Mouse (Mus musculus) forelimb bud, embryonic 11.5 days (tissue): ENCODE data around the gene Tyr.

Source experiments
- DNase-seq: peaks from one replicate; pipeline ENCODE4 v3.0.0-alpha.2; 2012; ENCODE audit warnings: low read depth, low spot score

Gene Tyr

DNA sequence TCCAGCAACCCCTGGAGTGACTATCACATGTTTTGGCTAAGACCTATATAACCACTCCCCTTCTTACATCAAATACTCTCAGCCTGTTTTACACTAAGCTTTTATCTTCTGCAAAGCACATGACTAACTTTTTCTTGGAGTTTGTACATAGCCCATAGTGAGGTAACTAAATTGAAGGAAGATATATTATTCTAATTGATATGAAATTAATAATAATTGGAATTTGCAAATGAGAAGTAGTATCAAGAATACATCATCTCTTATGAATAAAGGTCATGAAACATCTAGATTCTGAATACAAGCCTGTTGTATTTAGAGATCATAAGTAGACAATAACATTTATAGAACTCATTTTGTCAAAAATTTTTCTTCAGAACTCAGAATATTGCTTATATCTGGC lies at the start of gene Tyr:
Gene Tyr (minus strand): TSS at position 101 of the 400 bp plus-strand sequence.
- no peak for DNase-seq

DNA sequence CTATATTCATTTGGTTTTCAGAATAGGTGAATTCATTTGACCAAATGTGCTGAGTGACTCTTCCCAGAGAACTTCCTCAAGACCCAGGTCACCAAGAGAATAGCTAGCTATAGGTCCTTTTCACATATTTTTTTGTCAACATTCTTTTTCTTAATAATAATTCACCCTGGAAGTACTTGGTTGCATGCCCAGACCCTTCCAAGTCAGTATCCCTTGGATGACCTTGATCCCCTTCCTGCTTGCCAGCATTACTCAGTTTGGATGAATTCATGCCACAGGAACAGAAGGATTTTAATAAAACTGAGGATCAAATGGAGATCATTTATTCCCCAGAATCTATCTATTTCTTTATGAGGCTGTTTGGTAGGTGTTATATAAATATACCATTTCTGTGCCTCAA lies 45.7 kb upstream of the Tyr start:
- DNase-seq = no peak

DNA sequence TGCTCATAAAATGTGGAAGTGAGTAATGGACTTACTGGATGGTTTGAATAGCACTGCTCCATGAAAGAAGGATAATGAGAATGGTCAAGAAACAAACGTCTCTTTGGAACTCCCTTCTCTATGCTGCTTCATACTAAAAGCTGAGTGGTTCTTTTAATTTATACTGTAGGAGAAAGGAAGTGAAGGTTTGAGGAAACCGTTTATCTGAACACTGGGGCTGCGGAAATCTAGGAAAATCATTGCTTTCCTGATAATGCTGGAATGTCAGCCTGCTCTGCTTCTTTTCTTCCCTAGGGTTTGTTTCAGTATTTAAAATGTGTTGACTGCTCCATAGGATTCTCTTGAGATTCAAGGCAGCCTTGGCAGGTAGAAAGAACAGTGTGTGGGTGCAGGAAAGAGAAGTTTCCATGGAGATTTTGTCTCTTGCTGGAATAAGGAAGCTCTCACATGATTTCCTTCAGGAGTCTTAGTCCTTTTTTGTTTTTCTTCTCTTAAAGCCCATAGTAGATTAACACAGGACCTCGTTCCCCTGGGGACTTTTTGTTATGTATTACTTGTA lies 891 bp upstream of the Tyr start:
- DNase-seq = no peak

DNA sequence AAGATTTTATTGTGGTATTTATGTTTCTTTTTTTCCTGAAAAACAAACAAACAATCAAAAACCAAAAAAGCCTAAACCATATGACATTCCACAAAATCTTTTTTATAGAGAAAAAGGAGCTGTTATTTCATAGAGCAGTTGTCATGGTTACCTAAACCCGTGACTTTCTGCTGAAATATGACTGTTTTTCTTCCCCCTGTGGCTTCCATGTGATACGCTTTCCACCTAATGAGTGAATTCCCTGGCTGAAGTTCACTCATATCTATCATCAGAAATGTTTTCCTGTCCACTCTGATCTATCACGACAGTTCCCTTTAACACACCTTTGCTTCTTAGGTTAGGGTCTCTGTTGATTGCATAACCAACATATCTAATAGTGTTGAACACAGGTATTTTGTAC lies 5.3 kb downstream of the Tyr start:
- DNase-seq = no peak

DNA sequence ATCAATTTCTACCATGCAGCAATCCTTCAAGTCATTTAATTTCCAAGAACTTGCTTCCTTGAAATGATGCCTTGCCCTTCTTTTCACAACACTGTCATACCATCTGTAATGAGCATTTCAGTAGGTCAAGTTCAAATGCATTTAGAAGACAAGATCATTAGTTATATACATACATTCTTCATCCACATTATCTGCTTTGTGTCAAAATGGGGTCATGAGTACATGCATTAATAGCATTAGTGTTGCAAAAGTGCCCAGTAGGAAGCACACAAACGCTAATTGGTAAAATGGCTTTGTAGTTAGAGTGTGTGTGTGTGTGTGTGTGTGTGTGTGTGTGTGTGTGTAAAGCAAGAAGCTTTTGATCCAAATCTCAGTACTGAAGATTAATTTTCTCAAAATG lies 80.0 kb downstream of the Tyr start:
- DNase-seq = no peak

DNA sequence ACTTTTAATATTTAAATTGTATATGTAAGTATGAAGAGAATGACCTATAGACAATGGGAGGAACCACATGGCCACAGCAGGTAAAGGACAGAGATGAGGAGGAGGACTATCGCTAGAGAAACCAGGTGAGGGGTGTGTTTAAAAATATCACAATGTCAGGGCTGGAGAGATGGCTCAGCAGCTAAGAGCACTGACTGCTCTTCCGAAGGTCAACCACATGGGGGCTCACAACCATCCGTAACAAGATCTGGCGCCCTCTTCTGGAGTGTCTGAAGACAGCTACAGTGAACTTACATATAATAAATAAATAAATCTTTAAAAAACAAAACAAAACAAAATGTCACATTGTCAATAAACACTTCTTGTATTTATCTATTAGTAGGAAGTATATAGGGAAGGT lies 81.9 kb downstream of the Tyr start:
- peak; percentile 6 for DNase-seq

DNA sequence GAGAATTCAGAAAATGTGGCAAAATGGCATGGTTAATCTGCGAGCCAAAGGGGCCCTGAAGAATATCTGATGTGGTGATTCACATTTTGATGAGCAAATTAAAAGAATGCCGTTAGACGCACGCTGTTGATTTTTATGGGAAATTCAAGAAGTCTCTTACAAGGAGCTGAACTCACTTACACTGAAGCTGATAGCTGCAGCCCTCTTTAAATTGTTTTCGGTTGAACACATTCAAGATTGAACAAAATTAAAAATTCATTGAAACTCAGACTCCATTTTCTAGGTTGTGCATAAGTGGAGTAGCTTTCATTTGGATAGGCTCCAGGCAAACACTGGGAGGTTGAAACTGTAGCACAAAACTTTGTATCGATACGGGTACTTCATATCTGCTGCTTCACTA lies 96.3 kb downstream of the Tyr start:
- no peak for DNase-seq

DNA sequence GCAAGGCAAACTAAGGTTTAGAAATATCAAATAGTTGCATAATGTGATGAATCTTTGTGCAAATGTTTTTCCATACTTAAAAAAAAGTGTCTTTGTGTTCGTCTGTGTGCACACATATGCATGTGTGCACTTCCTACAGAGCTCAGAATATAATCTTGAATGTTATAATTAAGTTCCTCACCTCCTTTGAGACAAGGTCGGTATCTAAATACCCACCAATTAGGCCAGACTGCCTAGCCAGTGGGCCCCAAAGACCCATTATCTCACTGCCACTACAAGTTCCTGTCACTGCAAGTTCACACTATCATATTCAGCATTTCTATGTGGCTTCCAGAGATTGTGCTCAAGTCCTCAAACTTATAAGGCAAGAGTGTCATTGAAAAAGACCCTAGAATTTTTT lies 118.4 kb downstream of the Tyr start:
- no peak for DNase-seq
